Mouse (Mus musculus) intestine, postnatal 0 days (tissue): Measurements from ENCODE around the gene Dnal4. TPM values are rescaled to one million over a fixed set of nuclear protein-coding genes. Genes with fewer than 3 reads are reported as not detected.

ENCODE experiments used
- ATAC-seq: fragments of 200-750 bp; cut with Nextera tagmentation; 2 replicates; pipeline ENCODE4 v1.8.0; 2017; ENCODE audit warnings: mild to moderate bottlenecking, moderate TSS enrichment, moderate library complexity
- H3K27ac ChIP-seq: fragments of 300-500 bp; sonication (generic); 2 replicates; pipeline ENCODE4 v1.5.1; 2014; ENCODE audit warnings: mild to moderate bottlenecking, low read depth, low read length, moderate library complexity
- H3K27me3 ChIP-seq: fragments of 300-500 bp; sonication (generic); replicated peaks from 2 replicates; pipeline ENCODE4 v1.6.1; 2014; ENCODE audit warnings: low read length, mixed read lengths; ENCODE audit not compliant: control insufficient read depth, insufficient read depth
- H3K36me3 ChIP-seq: fragments of 300-500 bp; sonication (generic); 2 replicates; pipeline ENCODE4 v1.6.1; 2014; ENCODE audit warnings: mild to moderate bottlenecking, moderate library complexity; ENCODE audit not compliant: control insufficient read depth, insufficient read depth
- H3K4me1 ChIP-seq: fragments of 300-500 bp; sonication (generic); replicated peaks from 2 replicates; pipeline ENCODE4 v1.6.1; 2014; ENCODE audit warnings: antibody characterized with exemption, low read length, mixed read lengths; ENCODE audit not compliant: control insufficient read depth, insufficient read depth
- H3K4me2 ChIP-seq: fragments of 300-500 bp; sonication (generic); replicated peaks from 2 replicates; pipeline ENCODE4 v1.6.1; 2014; ENCODE audit warnings: low read depth, mild to moderate bottlenecking, moderate library complexity
- H3K4me3 ChIP-seq: fragments of 300-500 bp; sonication (generic); 2 replicates; pipeline ENCODE4 v1.5.1; 2014; ENCODE audit warnings: low read depth, low read length
- H3K9ac ChIP-seq: fragments of 300-500 bp; sonication (generic); 2 replicates; pipeline ENCODE4 v1.6.1; 2014; ENCODE audit warnings: mild to moderate bottlenecking, low read depth, low read length
- H3K9me3 ChIP-seq: fragments of 300-500 bp; sonication (generic); 2 replicates; pipeline ENCODE4 v1.6.1; 2016; ENCODE audit warnings: mixed run types; ENCODE audit not compliant: control insufficient read depth
- CTCF ChIP-seq: sonication (generic); IDR thresholded peaks from 2 replicates; pipeline ENCODE4 v1.5.1; 2016; ENCODE audit warnings: low read depth, mild to moderate bottlenecking, control low read depth, antibody characterized with exemption, moderate library complexity
- WGBS: fragments of 180-500 bp; shearing (Covaris S2); extraction: QIAGEN DNeasy Blood & Tissue Kit; methylation state at CpG from one replicate; pipeline ENCODE4 v1.1.7; 2014; 5-methylcytosine and 5-hydroxymethylcytosine counted together
- polyA plus RNA-seq: library from polyadenylated mRNA; unstranded; fragments of >200 nt; fragmentation: Nextera tagmentation; extraction: Ambion mirVana; gene quantifications from 2 replicates; pipeline ENCODE4 v1.2.1, GENCODE M21; 2015

The Dnal4 gene
- polyA plus RNA-seq, 1 experiment from 2014 or later: 19.5 TPM

DNA sequence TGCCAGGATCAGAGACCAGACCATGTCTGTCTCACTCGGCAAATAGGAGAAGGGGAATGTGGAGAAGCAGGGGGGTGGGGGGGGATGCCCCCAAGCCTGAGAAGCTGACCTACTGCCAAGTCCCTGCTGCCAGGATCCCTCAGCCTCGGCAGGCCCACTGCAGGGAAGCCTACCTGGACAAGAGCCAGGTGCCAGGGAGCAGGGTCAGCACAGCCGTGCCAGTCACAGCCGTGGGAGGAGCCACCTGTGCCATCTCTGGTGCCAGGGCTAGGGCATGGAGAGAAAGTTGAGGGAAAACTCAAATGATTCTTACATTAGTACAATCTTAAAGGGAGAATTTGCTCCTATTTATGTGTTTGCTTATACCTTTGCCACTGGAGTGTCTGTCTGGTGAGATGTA, 24.7 kb upstream of the Dnal4 start:
- Histone ChIP-seq H3K27me3 (peaks cover 56% of the 10 kb centered on the region), H3K4me1 (no peaks in the 10 kb centered on the region; the same call in 1 of the 2 replicates), H3K4me3 (no peak overlapping the region), H3K9me3 (no peaks in the 10 kb centered on the region), H3K27ac (no peak overlapping the region), H3K36me3 (no peaks in the 10 kb centered on the region), H3K9ac (no peak overlapping the region), H3K4me2 (no peak overlapping the region)
- no peak for ATAC-seq
- WGBS: 76% methylated on average over 4 of the region's 4 CpGs
- no peak for TF ChIP-seq CTCF

DNA sequence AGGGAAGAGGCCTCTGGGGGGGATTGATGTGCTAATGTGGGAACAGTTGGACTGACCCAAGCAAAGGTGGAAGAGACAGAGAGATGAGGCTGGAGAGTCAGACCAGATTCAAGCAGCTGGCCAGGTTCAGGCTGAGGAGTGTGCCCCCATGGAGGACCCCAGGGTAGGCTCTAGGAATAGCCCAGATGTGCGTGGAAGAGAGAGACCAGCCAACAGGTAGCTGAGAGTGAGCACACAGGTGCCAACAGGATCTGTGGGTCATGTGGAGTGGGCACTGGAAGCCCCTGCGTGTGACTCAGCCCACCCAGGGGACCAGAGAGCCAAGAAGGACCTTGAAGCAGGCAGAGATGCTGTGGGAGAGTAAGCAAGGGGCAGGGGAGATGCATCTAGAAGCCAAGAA, 24.0 kb upstream of the Dnal4 start:
- TF ChIP-seq CTCF: no peak
- WGBS: 57% methylated on average over 2 of the region's 2 CpGs
- no peak for ATAC-seq
- Histone ChIP-seq H3K36me3 (no peaks in the 10 kb centered on the region), H3K27ac (no peak overlapping the region), H3K4me2 (no peak overlapping the region), H3K4me1 (no peaks in the 10 kb centered on the region; the same call in 1 of the 2 replicates), H3K9me3 (no peaks in the 10 kb centered on the region), H3K4me3 (no peak overlapping the region), H3K27me3 (peaks cover 51% of the 10 kb centered on the region), H3K9ac (no peak overlapping the region)

DNA sequence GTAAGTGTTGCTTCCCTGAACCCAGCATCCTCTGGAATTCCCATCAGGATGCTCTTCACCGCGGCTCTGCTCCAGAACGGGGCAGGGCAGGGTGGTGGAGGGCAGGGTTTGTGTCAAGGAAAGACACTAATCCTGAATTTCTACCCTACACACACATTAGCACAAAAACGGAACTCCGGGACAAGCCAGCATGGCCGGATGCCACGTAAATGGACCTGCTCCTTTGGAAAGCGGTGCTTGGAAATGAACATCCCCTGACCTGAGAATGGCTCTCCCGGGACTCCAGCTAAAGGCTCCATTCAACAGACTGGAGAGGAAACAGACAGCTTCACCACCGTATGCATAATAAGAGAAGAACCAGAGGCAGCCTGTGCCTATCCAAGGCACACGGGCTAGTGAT, 23.1 kb upstream of the Dnal4 start:
- Histone ChIP-seq H3K9ac (no peak overlapping the region), H3K27ac (no peak overlapping the region), H3K4me2 (no peak overlapping the region), H3K36me3 (no peaks in the 10 kb centered on the region), H3K9me3 (no peaks in the 10 kb centered on the region), H3K27me3 (peaks cover 42% of the 10 kb centered on the region), H3K4me3 (no peak overlapping the region), H3K4me1 (no peaks in the 10 kb centered on the region; the same call in 1 of the 2 replicates)
- 59% methylated on average over 11 of the region's 11 CpGs for WGBS
- ATAC-seq: no peak
- no peak for TF ChIP-seq CTCF

DNA sequence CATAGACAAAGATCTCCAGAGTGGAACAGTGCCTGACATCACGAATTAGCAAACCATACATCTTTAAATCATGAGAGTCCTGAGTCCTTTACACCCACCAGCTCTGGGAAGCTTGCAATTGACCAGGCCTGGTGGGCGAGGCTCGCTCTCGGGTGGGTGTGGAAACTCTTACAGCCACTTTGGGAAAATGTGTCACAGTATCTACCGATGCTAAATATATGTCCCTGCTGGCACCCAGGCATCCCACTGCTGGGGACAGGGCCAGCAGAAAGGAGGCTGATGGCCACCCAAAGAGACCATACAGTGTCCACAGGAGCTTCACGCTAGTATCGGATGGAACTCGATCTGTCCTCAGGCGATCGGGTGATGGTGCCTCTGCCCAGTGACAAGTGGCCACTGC, 20.9 kb upstream of the Dnal4 start:
- Histone ChIP-seq H3K27ac (no peak overlapping the region), H3K4me3 (no peak overlapping the region), H3K9ac (no peak overlapping the region), H3K4me1 (no peaks in the 10 kb centered on the region), H3K27me3 (peaks cover 21% of the 10 kb centered on the region), H3K9me3 (no peaks in the 10 kb centered on the region), H3K4me2 (no peak overlapping the region), H3K36me3 (no peaks in the 10 kb centered on the region)
- no peak for TF ChIP-seq CTCF
- WGBS: 91% methylated on average over 10 of the region's 10 CpGs
- ATAC-seq: no peak

DNA sequence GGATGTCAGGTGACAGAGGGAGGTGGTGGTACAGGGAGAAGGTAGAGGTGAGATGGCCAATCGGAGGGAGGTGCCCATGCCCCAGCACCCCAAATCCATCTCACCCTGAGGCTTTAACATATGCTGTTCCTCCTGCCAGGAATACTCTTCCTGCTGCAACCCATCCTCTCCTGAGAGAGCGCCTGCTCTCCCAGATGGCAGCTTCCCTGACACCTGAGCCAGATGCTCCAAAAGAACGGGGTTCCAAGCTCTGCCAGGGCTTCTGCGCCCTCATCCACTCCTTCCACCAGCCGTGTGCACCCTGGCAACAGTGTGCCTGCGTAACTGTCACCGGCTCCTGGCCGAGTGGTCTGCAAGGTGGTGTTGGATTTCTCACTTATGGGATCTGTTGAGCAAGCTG, 20.0 kb upstream of the Dnal4 start:
- no peaks in the 10 kb centered on the region for H3K36me3 ChIP-seq
- no peak for ATAC-seq
- 87% methylated on average over 8 of the region's 8 CpGs for WGBS
- TF ChIP-seq CTCF: no peak
- H3K27ac ChIP-seq: no peak overlapping the region
- H3K4me3 ChIP-seq: no peak overlapping the region
- H3K27me3 ChIP-seq: peaks cover 13% of the 10 kb centered on the region; the same call in 1 of the 2 replicates
- H3K4me1 ChIP-seq: no peaks in the 10 kb centered on the region
- no peaks in the 10 kb centered on the region for H3K9me3 ChIP-seq
- no peak overlapping the region for H3K4me2 ChIP-seq
- H3K9ac ChIP-seq: no peak overlapping the region

DNA sequence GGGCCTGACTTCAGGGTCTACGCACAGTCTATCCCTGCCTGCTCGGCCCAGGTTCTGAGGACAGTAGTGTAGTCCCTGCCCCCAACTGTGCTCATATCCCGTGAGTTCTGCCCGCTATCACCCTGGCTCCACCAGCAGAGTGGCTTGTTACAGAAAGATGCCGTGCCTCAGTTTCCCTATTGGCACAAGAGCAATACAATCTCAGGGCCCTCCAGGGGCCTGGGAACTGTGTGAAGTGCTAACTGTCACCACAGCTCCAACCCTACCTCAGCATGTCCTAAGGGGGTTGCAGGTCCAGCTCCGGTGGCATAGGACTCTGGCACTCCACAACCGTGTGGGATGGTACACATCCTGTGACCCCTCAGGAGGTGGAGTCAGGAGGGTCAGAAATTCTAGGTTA, 19.4 kb upstream of the Dnal4 start:
- H3K9ac ChIP-seq: no peak overlapping the region
- H3K4me1 ChIP-seq: no peaks in the 10 kb centered on the region
- H3K9me3 ChIP-seq: no peaks in the 10 kb centered on the region
- ATAC-seq: no peak
- no peaks in the 10 kb centered on the region for H3K36me3 ChIP-seq
- WGBS: 82% methylated on average over 7 of the region's 7 CpGs
- no peak overlapping the region for H3K4me2 ChIP-seq
- H3K4me3 ChIP-seq: no peak overlapping the region
- TF ChIP-seq CTCF: no peak
- peaks cover 11% of the 10 kb centered on the region; the same call in 1 of the 2 replicates for H3K27me3 ChIP-seq
- no peak overlapping the region for H3K27ac ChIP-seq

DNA sequence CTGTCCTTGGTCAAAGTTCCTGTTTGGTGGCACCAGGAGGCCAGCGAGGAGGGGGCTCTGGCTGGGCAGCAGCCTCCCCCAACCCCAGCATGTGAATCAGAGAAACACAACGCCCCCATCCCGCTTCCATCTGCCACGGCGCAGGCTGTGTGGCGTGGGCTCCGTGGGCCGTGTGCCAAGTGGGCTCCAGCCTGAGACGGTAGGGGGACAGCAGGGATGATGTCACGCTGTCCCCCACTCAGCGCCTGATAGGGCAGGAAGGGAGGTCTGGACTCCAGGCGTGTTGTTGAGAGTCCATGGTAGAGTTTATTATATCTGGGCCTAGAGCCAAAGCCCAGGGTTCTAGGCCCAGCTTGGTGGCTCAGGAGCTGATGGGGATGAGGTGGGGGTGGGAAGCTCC, 18.6 kb upstream of the Dnal4 start:
- no peaks in the 10 kb centered on the region for H3K4me1 ChIP-seq
- 0 out of 2 replicates have a peak, but pooled peaks cover 3% of the 10 kb centered on the region for H3K27me3 ChIP-seq
- no peak overlapping the region for H3K9ac ChIP-seq
- no peak overlapping the region for H3K27ac ChIP-seq
- H3K4me2 ChIP-seq: no peak overlapping the region
- H3K36me3 ChIP-seq: no peaks in the 10 kb centered on the region
- H3K4me3 ChIP-seq: no peak overlapping the region
- no peak for ATAC-seq
- TF ChIP-seq CTCF: no peak
- 76% methylated on average over 12 of the region's 12 CpGs for WGBS
- no peaks in the 10 kb centered on the region for H3K9me3 ChIP-seq
